Mouse (Mus musculus) ES-E14 (cell line): ENCODE measurements around the gene Prmt1. TPM values are rescaled to one million over a fixed set of nuclear protein-coding genes. Genes with fewer than 3 reads are reported as not detected.

Source experiments
- DNase-seq: peaks from one replicate; pipeline ENCODE4 v3.0.0-alpha.2; 2013; ENCODE audit warnings: low read depth, low spot score
- H3K27ac ChIP-seq: 2 replicates; pipeline ENCODE4 v1.5.1; 2012; ENCODE audit warnings: low read depth, mild to moderate bottlenecking, low read length, moderate library complexity, mixed read lengths; ENCODE audit not compliant: poor library complexity, insufficient read depth, severe bottlenecking
- H3K36me3 ChIP-seq: 2 replicates; pipeline ENCODE4 v1.6.1; 2012; ENCODE audit warnings: mild to moderate bottlenecking, low read length, moderate library complexity, mixed read lengths; ENCODE audit not compliant: control insufficient read depth, poor library complexity, insufficient read depth, severe bottlenecking
- H3K4me1 ChIP-seq, 2 experiments: fragments of 150-350 bp in 1 of 2; sonication (generic) in 1 of 2; 2 replicates each; pipeline ENCODE4 v1.6.1; 2012; ENCODE audit warnings: low read length in 2 of 2, mild to moderate bottlenecking in 1 of 2, mixed read lengths in 1 of 2; ENCODE audit not compliant: control insufficient read depth in 2 of 2, insufficient read depth in 2 of 2, poor library complexity in 1 of 2
- H3K4me3 ChIP-seq, 2 experiments: fragments of 150-350 bp in 1 of 2; sonication (generic) in 1 of 2; 2 replicates each; pipeline ENCODE4 v1.5.1; 2012; ENCODE audit warnings: low read length in 2 of 2, low read depth in 1 of 2, mild to moderate bottlenecking in 1 of 2, mixed read lengths in 1 of 2; ENCODE audit not compliant: insufficient read depth in 1 of 2, poor library complexity in 1 of 2, severe bottlenecking in 1 of 2
- H3K9ac ChIP-seq: 2 replicates; pipeline ENCODE4 v1.6.1; 2012; ENCODE audit warnings: low read depth, mild to moderate bottlenecking, low read length, mixed read lengths; ENCODE audit not compliant: poor library complexity, insufficient read depth, severe bottlenecking
- H3K9me3 ChIP-seq: fragments of 150-350 bp; sonication (generic); 2 replicates; pipeline ENCODE4 v1.6.1; 2012; ENCODE audit warnings: low read depth, mild to moderate bottlenecking, low read length; ENCODE audit not compliant: control insufficient read depth, insufficient read depth
- CHD2 ChIP-seq: IDR thresholded peaks from 2 replicates; pipeline ENCODE4 v1.6.1; 2014; ENCODE audit warnings: mild to moderate bottlenecking, low read depth, low read length, inconsistent platforms
- HCFC1 ChIP-seq: IDR thresholded peaks from 2 replicates; pipeline ENCODE4 v1.6.1; 2012; ENCODE audit warnings: low read length, inconsistent platforms, borderline replicate concordance; ENCODE audit not compliant: insufficient read depth
- MAFK ChIP-seq: IDR thresholded peaks from 2 replicates; pipeline ENCODE4 v1.6.1; 2014; ENCODE audit warnings: mild to moderate bottlenecking, low read depth, low read length, inconsistent platforms; ENCODE audit not compliant: insufficient read depth
- ZC3H11A ChIP-seq: IDR thresholded peaks from 2 replicates; pipeline ENCODE4 v1.6.1; 2012; ENCODE audit warnings: low read depth, mild to moderate bottlenecking, inconsistent platforms, low read length, borderline replicate concordance
- ZNF384 ChIP-seq: IDR thresholded peaks from 2 replicates; pipeline ENCODE4 v1.6.1; 2012; ENCODE audit warnings: low read depth, low read length, inconsistent platforms
- in situ Hi-C, 2 experiments: fragments of 600-800 bp; cut with MboI; formaldehyde crosslinking; loops; one replicate each; pipeline ENCODE4 v1.15.1; 2025; ENCODE audit warnings: low sequenced_read_pairs in 2 of 2, inconsistent platforms in 1 of 2; ENCODE audit not compliant: unreplicated experiment in 2 of 2
- total RNA-seq: library from RNA; depleted of rRNA; stranded (reverse); fragments of 300-350 nt; gene quantifications from 2 replicates; pipeline ENCODE4 v1.2.3, GENCODE M21; 2012

Gene Prmt1
- total RNA-seq, 1 experiment, result 413 TPM

DNA sequence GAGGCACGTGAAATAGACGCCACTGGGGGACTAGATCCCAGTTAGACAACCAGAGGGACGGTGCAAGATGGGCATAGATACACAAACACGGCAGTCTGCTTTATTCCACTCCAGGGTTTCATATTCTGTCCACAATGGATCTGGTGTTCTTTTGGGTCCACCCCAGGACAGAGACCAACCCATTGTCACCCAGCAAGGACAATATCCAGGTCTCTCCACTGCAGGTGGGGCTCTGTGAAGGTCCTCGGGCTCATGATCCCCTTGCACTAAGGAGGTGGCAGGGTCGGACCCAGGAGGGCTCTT lies 11.3 kb downstream of the Prmt1 start:
- peaks cover 0 to 19% of the 10 kb centered on the region in 2 experiments; a peak in 2 of 4 replicates for H3K4me1 ChIP-seq
- no peak for DNase-seq
- H3K9ac ChIP-seq, result no peak overlapping the region
- no peak overlapping the region for H3K4me3 ChIP-seq
- H3K27ac ChIP-seq, result peak overlapping the region; percentile 37; the same call in 1 of the 2 replicates
- in situ Hi-C loops, result no loop called here
- TF ChIP-seq MAFK, result no peak
- no peak for TF ChIP-seq ZNF384
- no peak for TF ChIP-seq HCFC1
- TF ChIP-seq CHD2, result no peak
- no peak for TF ChIP-seq ZC3H11A
- peaks cover 39% of the 10 kb centered on the region for H3K36me3 ChIP-seq
- no peaks in the 10 kb centered on the region for H3K9me3 ChIP-seq

DNA sequence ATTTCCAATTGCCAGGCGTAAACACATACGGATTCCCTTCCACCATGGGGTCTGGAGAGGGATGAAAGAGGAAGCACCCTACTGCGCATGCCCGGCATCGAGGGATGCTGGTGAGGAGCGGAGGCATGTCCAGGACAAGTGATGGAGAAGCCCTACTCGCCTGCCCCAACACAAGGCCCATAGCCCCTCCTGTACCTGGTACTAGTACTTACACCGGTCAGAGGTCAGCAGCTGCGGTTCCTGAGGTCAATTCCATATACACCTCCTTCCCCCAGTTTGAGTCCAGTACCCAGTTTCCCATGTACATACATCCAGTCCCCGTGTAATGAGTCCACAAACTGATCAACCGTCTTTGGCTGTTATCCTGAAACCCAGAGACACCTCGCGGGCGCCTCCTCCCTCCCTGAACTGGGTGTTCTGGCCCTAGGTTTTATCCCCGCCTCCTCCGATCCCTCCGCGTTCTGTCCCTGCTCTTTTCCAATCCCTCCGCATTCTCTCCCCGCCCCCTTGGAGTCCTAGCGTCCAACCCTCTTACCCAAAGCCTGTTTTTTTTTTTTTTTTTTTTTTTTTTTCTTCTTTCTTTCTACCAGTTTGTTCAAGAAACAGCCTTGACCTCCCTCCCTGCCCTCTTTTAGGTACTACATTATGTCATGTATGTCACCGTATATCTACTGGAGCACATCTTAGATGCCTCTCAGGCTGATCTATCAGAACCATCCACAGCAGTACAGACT lies 11.8 kb downstream of the Prmt1 start, which contains the start of gene Cpt1c:
Gene Cpt1c (minus strand): TSS at position 469 of the 734 bp plus-strand sequence.
- Histone ChIP-seq H3K9me3 (no peaks in the 10 kb centered on the region), H3K9ac (peak within 1 kb of the TSS; percentile 79), H3K4me1 (peaks cover 0 to 22% of the 10 kb centered on the region in 2 experiments; a peak in 2 of 4 replicates), H3K4me3 (peak within 1 kb of the TSS; percentile 28 to 70), H3K36me3 (peaks cover 37% of the 10 kb centered on the region), H3K27ac (peak within 1 kb of the TSS; percentile 92)
- in situ Hi-C loops, result no loop called here
- TF ChIP-seq CHD2, result peak; percentile 87
- no peak for TF ChIP-seq MAFK
- TF ChIP-seq ZNF384, result peak; percentile 83
- no peak for TF ChIP-seq ZC3H11A
- TF ChIP-seq HCFC1, result no peak; the same call in 1 of the 2 replicates
- peak; percentile 96 for DNase-seq

DNA sequence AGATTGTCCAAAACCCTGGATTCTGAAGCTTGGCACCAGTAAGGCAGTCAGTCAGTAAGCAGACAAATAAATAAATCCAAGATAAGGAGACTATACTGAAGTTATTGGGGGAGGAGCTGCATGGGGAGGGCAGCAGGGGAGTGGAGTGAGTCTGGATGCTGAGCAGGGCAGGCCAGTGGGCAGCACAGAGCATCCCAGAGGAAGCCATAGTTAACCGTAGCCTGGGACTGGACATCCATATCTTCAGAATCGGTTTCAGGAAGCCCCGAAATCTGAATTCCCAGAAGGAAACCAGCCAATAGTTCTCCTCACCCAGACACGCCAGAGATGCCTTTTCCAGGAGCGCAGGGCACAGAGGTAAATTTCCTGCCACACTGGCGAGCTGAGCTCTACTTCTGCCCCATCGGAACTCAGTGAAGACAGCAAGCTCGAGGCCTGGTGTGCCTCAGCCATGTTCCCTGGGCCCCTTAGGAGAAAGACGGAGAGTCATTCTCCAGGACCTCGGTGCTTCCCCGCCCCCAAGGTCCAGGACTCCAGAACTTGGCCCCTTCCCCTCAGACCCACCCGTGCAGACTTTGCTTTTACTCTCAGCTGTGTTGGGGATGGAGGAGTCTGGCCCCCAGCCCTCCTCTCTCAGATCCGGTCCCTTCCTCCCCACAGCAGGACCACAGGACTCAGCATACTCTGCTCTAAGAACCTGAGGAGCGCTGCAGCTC lies 12.8 kb downstream of the Prmt1 start:
- Histone ChIP-seq H3K9me3 (no peaks in the 10 kb centered on the region), H3K9ac (peak overlapping the region; percentile 79), H3K4me1 (peaks cover 0 to 20% of the 10 kb centered on the region in 2 experiments; a peak in 2 of 4 replicates), H3K4me3 (peak overlapping the region; percentile 28 to 70), H3K36me3 (peaks cover 27% of the 10 kb centered on the region), H3K27ac (peak overlapping the region; percentile 62; the same call in 1 of the 2 replicates)
- DNase-seq, result no peak
- TF ChIP-seq CHD2 (no peak), MAFK (no peak), ZC3H11A (no peak), HCFC1 (no peak), ZNF384 (no peak)
- in situ Hi-C loops, result no loop called here

DNA sequence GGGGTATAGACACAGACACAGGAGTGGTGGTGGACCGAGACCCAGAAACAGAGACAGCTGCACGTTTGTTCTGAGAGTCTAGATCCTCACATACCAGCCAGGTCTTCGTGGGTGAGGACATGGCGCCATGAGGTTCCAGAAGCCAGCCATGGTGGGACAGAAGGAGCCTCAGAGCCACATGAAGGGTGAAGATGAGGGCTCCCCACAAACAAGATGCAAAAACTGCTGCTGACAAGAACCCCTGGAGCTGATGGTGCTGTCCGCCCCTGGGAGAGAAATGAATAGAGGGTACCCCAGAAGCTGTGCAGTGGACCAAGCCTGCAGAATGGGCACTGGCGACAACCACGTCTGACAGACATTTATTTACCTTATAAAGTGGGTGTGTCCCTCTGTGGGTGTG lies 15.2 kb downstream of the Prmt1 start:
- Histone ChIP-seq H3K4me1 (peaks cover 0 to 14% of the 10 kb centered on the region in 2 experiments; a peak in 1 of 4 replicates), H3K9me3 (no peaks in the 10 kb centered on the region), H3K4me3 (no peak overlapping the region), H3K36me3 (peaks cover 13% of the 10 kb centered on the region), H3K9ac (no peak overlapping the region), H3K27ac (no peak overlapping the region)
- DNase-seq, result no peak
- in situ Hi-C loops, result no loop called here
- TF ChIP-seq MAFK (no peak), CHD2 (no peak), ZNF384 (no peak), HCFC1 (no peak), ZC3H11A (no peak)
